Mouse (Mus musculus): ENCODE measurements around the gene Alpk1. TPM values are rescaled to one million over a fixed set of nuclear protein-coding genes. Genes with fewer than 3 reads are reported as not detected.
A peak's percentile ranks its signal among the peaks of the same experiment; 100 is the strongest.

Alpk1 gene
- polyA plus RNA-seq, 1 experiment from 2014 or later: 1.2 TPM

DNA sequence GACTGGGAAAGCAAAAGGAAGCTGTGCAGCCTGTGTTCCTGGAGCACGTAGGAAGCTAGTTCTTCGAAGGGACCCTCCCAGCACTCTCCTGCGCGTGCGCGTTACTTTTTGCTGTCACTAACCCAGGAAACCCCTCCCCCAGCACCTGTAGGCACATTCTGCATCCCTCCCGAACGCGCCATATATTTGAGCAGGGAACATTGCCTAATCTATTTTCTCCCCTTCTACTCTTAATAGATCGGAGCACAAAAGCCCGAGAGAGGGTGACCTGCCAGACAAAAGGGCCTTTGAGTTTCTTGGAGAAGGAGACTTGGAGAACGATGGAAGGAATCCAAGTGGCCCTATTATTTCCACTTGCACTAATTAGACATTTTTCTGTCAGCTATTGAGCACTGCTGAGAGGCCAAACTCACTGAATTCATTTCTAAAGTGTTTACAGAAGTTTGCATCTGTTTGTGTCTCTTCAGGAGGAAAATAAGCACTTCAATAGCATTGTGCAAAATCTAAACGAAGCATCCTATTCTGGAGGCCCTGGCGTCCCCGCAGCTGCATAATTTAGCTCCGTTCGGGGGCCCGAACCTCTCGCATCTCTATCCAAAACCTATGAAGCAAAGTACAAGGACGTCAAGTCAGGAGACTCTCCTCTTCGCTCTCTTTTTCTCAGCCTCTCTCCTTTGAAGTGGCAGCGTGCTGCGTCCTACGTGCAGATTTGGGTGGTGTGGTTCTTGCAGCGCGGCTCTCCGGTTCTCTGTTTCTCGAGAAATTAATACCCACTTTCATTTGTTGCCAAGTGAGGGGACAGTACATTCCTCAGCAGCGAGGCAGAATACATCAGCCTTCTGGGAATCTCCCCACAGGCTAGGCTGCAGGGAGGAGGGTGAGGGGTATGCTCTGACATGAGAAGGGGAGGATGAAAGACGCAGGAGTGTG is 74.5 kb downstream of the Alpk1 start:
- no peaks in the 10 kb centered on the region for H3K9me3 ChIP-seq (replicated peaks)
- H3K4me1 ChIP-seq: peaks cover 17% of the 10 kb centered on the region
- 0 out of 2 replicates have a peak overlapping the region, but pooled peaks have one; percentile 14 for H3K9ac ChIP-seq
- no peak overlapping the region for H3K27ac ChIP-seq
- peaks cover 3% of the 10 kb centered on the region; the same call in 1 of the 2 replicates for H3K27me3 ChIP-seq
- peak overlapping the region; percentile 31 for H3K4me3 ChIP-seq (replicated peaks)
- ATAC-seq (replicated peaks; ENCODE audit: low FRiP score): peak; percentile 75
- 11% methylated on average over 30 of the region's 30 CpGs for WGBS
- H3K4me2 ChIP-seq: peak overlapping the region; percentile 62
- no peaks in the 10 kb centered on the region for H3K36me3 ChIP-seq

DNA sequence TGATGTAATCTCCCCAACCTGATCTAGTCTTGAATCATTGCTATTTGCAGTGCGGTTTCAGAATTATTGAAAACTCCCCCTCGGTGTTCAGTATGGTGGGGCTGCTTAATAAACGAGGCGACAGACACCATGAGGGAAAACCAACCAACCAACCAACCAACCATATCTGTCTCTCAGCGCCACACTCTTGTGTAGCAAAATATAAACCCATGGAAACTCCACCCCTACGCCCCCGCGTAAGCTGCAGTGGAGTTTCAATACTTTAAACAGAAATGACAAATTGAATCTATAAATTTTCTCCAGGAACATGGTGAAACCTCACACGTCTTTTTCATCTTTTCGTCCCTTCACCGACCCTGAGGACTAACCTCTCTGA is 75.2 kb downstream of the Alpk1 start:
- H3K9me3 ChIP-seq (replicated peaks): no peaks in the 10 kb centered on the region
- no peaks in the 10 kb centered on the region for H3K36me3 ChIP-seq
- peak overlapping the region; percentile 62 for H3K4me2 ChIP-seq
- H3K27ac ChIP-seq: no peak overlapping the region
- peaks cover 3% of the 10 kb centered on the region; the same call in 1 of the 2 replicates for H3K27me3 ChIP-seq
- H3K4me1 ChIP-seq: peaks cover 17% of the 10 kb centered on the region
- peak; percentile 18; the same call in 1 of the 2 replicates for ATAC-seq (replicated peaks; ENCODE audit: low FRiP score)
- H3K4me3 ChIP-seq (replicated peaks): peak overlapping the region; percentile 31
- 48% methylated on average over 11 of the region's 11 CpGs for WGBS
- H3K9ac ChIP-seq: no peak overlapping the region

DNA sequence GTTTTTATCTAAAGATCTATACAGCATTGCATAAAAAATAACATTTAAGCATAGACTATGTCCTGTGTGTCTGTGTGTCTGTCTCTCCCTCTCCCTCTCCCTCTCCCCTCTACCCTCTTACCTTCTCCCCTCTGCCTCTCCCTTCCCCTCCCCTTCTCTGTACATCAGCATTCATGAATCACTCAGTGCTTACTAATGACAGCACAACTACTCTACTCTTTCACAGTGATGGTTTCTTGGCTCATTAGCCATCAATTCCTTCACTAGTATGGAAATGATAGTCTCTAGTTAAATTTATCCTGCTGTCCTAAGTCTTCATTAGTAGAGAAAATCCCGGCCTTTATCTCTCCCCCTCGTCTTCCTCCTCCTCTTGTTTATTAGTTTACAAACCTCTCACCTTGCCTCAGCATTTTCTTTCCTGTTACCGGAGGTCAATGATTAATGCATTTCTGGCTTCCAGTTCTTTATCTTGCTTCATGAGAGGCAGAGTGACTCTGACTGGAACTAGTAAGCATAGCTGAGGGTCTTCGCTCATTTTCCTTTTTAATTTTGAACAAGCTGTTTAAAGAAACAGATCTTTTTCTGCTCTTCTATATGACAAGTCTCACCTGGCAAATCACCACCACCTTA is 79.0 kb downstream of the Alpk1 start:
- Histone ChIP-seq H3K4me3 (replicated peaks) (no peak overlapping the region), H3K4me2 (no peak overlapping the region), H3K9me3 (replicated peaks) (no peaks in the 10 kb centered on the region), H3K9ac (no peak overlapping the region), H3K27me3 (peaks cover 5% of the 10 kb centered on the region), H3K27ac (no peak overlapping the region), H3K36me3 (no peaks in the 10 kb centered on the region), H3K4me1 (peaks cover 16% of the 10 kb centered on the region)
- WGBS: 45% methylated on average over 4 of the region's 4 CpGs
- ATAC-seq (replicated peaks; ENCODE audit: low FRiP score): no peak

DNA sequence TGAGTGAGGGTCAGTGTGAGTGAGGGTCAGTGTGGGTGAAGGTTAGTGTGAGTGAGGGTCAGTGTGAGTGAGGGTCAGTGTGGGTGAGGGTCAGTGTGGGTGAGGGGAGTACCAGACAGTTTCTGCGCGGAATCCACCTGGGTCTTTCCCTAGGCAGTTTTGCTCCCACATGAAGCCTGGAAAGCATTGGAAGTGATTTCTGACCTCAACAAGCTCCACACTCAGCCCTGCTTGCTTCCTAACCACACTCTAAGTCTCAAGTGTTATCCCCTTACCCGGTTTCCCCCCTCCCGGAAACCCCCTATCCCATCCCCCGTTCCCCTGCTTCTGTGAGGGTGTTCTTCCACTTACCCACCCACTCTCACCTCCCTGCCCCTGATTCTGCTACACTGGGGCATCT is 81.7 kb downstream of the Alpk1 start:
- ATAC-seq (replicated peaks; ENCODE audit: low FRiP score): no peak
- no peaks in the 10 kb centered on the region for H3K36me3 ChIP-seq
- no peak overlapping the region for H3K4me3 ChIP-seq (replicated peaks)
- peaks cover 32% of the 10 kb centered on the region for H3K27me3 ChIP-seq
- no peak overlapping the region for H3K4me2 ChIP-seq
- WGBS: 95% methylated on average over 5 of the region's 5 CpGs
- H3K9ac ChIP-seq: no peak overlapping the region
- H3K9me3 ChIP-seq (replicated peaks): no peaks in the 10 kb centered on the region
- no peak overlapping the region for H3K27ac ChIP-seq
- H3K4me1 ChIP-seq: peaks cover 11% of the 10 kb centered on the region

DNA sequence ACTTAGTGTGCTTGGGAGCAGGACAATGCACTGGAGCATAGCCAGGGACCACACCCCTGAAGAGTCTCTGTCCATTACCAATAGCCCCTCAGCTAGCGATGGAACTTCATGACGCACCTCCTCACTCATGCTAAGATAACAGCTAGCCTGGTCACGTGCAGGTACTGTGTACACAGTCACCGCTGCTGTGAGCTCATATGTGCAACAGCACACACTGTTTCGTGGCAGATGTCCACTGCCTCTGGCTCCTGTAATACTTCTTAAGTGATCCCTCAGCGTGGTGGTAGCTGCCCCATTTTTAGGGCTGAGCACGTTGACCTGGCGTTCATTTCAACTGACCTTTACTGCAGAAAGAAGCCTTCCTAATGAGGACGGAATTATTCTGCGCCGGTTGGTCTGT is 83.8 kb downstream of the Alpk1 start:
- Histone ChIP-seq H3K9me3 (replicated peaks) (no peaks in the 10 kb centered on the region), H3K36me3 (no peaks in the 10 kb centered on the region), H3K9ac (no peak overlapping the region), H3K4me2 (no peak overlapping the region), H3K4me3 (replicated peaks) (no peak overlapping the region), H3K4me1 (peaks cover 11% of the 10 kb centered on the region), H3K27ac (no peak overlapping the region), H3K27me3 (peaks cover 34% of the 10 kb centered on the region)
- 76% methylated on average over 11 of the region's 11 CpGs for WGBS
- no peak for ATAC-seq (replicated peaks; ENCODE audit: low FRiP score)

DNA sequence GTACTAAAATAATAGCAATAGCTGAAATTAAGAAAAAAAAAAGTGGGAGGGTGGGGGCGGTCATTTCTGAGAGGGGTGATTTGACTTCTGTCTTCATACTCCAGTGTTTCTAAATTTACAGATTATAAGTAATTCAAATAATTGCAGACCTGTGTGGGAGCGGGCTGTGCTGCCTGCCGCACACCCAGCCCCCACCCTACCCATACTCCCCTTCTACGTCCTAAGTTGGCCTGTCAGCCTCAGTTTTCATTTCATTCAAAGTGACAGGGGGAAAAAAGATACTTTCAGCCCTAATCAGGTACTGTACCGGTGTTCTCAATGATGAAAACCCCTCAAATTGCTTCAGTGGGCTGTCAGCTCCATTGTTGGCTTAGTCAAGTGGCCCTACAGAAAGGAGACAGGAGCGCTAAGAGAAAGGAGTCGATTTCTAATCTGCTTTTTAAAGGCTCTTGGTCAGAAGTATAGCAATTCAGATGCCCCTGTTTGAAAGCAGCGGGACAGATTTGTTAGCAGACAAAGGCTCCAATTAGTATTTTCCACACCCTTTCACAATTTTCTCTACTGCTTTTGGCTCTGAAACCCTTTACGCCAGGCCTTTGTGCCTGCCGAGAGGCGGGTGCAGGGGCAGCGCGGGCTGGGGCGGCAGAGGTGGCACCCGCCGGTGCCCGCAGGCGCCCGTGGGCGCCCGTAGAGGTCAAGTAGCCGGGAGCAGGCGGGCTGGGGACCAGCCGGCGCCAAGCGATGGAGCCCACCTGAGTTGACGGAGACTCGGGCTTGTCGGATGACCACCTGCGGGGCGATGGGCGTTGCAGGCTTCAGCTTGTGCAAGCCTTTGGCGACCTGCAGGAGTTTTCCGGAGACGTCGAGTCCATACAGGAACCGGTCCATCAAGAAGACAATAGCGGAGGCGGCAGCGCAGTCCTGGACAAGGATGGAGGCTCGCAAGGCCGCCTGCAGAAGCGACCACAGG is 85.2 kb downstream of the Alpk1 start:
- H3K4me1 ChIP-seq: peaks cover 8% of the 10 kb centered on the region
- H3K4me2 ChIP-seq: peak overlapping the region; percentile 55
- no peaks in the 10 kb centered on the region for H3K36me3 ChIP-seq
- no peak overlapping the region for H3K9ac ChIP-seq
- H3K27ac ChIP-seq: no peak overlapping the region
- H3K9me3 ChIP-seq (replicated peaks): no peaks in the 10 kb centered on the region
- H3K4me3 ChIP-seq (replicated peaks): peak overlapping the region; percentile 31
- WGBS: 9% methylated on average over 43 of the region's 43 CpGs
- ATAC-seq (replicated peaks; ENCODE audit: low FRiP score): no peak
- H3K27me3 ChIP-seq: peaks cover 34% of the 10 kb centered on the region

DNA sequence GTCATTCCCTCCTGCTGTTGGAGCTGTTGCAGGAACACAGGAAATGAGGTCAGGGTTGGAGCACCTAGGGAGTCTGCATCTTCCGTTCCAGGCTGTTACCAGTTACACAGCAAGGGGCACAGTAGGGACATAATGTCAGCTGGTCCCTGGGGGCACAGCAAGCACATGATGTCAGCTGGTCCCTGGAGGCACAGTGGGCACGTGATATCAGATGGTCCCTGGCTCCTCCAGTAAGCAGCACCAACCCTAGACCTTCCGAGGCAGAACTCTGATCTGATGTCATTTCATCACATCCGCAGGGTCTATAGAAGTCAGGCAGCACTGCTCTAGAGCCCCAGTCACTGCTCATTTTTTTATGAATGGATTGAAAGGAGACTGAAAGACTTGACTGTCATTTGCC is 89.1 kb downstream of the Alpk1 start:
- 67% methylated on average over 4 of the region's 4 CpGs for WGBS
- no peak overlapping the region for H3K4me3 ChIP-seq (replicated peaks)
- peaks cover 8% of the 10 kb centered on the region for H3K4me1 ChIP-seq
- peaks cover 28% of the 10 kb centered on the region for H3K27me3 ChIP-seq
- H3K36me3 ChIP-seq: no peaks in the 10 kb centered on the region
- H3K4me2 ChIP-seq: no peak overlapping the region
- ATAC-seq (replicated peaks; ENCODE audit: low FRiP score): no peak
- H3K9ac ChIP-seq: no peak overlapping the region
- no peaks in the 10 kb centered on the region for H3K9me3 ChIP-seq (replicated peaks)
- H3K27ac ChIP-seq: no peak overlapping the region

DNA sequence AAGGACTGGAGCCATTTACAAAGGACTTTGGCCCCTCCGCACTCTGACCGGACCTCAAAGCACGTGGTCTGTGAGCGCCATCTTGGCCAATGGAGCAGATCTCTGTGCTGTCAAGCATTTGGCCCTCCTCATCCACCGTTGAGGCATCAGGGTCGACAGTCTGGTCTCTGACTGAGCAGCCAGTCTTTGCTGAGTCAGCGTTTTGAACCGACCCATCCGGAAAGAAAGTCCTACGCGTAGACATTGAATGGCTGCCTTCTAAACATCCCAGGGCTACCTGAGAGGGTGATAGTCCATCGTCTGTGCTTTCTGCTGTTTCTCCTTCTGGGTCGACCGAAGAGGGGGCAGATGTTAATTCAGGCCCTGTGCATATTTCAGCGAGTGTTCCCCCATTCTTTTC is 100.6 kb downstream of the Alpk1 start:
- no peak overlapping the region for H3K4me3 ChIP-seq (replicated peaks)
- no peaks in the 10 kb centered on the region for H3K9me3 ChIP-seq (replicated peaks)
- no peak overlapping the region for H3K27ac ChIP-seq
- H3K4me1 ChIP-seq: no peaks in the 10 kb centered on the region
- no peak for ATAC-seq (replicated peaks; ENCODE audit: low FRiP score)
- H3K4me2 ChIP-seq: no peak overlapping the region
- WGBS: 88% methylated on average over 15 of the region's 15 CpGs
- H3K27me3 ChIP-seq: no peaks in the 10 kb centered on the region
- no peak overlapping the region for H3K9ac ChIP-seq
- H3K36me3 ChIP-seq: no peaks in the 10 kb centered on the region

DNA sequence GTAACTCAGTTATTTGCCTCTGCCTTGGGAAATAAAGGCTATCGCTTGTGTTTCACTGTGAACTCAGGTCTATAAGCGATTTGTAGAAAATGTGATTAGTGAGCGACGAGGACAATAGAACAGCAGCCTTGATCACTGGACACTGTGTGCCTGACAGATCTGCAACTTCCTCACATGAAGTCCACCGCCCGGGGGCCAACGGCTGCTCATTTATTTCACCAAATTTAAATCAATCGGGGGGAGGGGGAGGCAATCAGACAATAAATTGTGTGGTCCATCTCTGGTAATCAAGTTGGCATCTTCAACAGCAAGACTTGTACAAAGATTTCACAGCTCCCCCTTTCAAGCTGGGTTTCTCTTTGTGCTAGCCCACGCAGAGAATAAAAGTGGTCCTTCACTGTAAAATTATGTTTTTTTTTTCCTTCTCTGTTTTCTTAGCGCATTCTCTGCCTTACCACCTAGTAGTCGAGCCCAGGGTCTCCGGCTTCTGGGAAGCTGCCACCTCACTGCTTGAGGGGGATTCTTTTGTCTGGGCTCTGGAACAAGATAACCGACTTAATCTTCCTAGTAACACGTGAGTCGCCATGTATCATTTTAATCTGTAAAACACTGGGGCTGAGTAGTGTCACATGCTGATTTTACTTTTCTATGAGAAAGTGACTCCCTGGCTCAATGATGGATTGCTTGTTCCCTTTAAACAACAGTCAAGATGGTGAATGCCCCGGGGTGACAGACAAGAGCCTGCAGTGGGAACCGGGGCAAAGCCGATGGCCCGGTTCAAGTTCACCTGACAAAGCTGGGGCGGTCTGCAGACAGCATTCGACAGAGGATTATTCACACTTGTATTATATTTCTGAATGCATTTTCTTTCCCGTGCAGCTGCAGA is 118.4 kb downstream of the Alpk1 start:
- no peaks in the 10 kb centered on the region for H3K4me1 ChIP-seq
- no peak overlapping the region for H3K9ac ChIP-seq
- no peak overlapping the region for H3K4me3 ChIP-seq (replicated peaks)
- H3K27ac ChIP-seq: no peak overlapping the region
- no peak for ATAC-seq (replicated peaks; ENCODE audit: low FRiP score)
- no peaks in the 10 kb centered on the region for H3K9me3 ChIP-seq (replicated peaks)
- WGBS: 71% methylated on average over 22 of the region's 22 CpGs
- peaks cover 3% of the 10 kb centered on the region; the same call in 1 of the 2 replicates for H3K27me3 ChIP-seq
- H3K36me3 ChIP-seq: no peaks in the 10 kb centered on the region
- H3K4me2 ChIP-seq: no peak overlapping the region

DNA sequence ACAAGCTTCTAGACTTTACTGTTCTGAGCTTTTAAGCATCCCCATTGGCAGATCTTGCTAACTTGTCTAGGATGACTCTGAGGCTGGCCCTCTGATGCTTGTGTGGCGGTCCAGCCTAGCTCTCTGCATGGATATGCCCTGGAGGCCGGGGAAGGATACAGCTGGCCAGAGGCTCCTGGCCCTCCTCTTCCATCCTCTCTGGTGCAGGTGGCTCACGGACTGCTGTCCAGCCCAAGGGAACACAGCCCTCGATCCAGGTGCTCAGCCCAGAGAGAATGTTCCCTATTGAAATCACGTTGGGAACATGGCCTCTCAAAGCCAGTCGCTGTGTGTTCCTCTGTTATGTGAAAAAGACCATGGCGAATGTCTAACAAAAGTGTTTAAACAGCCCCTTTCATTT is 119.6 kb downstream of the Alpk1 start:
- Histone ChIP-seq H3K4me2 (no peak overlapping the region), H3K9ac (no peak overlapping the region), H3K27ac (no peak overlapping the region), H3K4me3 (replicated peaks) (no peak overlapping the region), H3K4me1 (no peaks in the 10 kb centered on the region), H3K9me3 (replicated peaks) (no peaks in the 10 kb centered on the region), H3K36me3 (no peaks in the 10 kb centered on the region), H3K27me3 (peaks cover 3% of the 10 kb centered on the region; the same call in 1 of the 2 replicates)
- WGBS: 75% methylated on average over 7 of the region's 7 CpGs
- no peak for ATAC-seq (replicated peaks; ENCODE audit: low FRiP score)

All from kidney, embryonic 15.5 days (tissue).